ENCODE assay signal across 7 mouse cellular contexts in genomic region chr15:83171712-83172481, GRCm38 (mm10). TPM values are rescaled to one million over a fixed set of nuclear protein-coding genes. Genes with fewer than 3 reads are reported as not detected.
A peak's percentile ranks its signal among the peaks of the same experiment; 100 is the strongest.
DNase-seq lines count a peak whose midpoint lies in the region; ATAC-seq and TF ChIP-seq lines count a peak whose summit lies in the region.

No protein-coding gene starts in this region.

- intact Hi-C loops in left cerebral cortex, postnatal 4 days (cut with DNase I), result no loop called here

- no peaks in the 10 kb centered on the region for H3K9me3 ChIP-seq in intestine, postnatal 0 days (ENCODE audit: control insufficient read depth)
- H3K9me3 ChIP-seq in midbrain, embryonic 12.5 days, result no peaks in the 10 kb centered on the region

- WGBS in intestine, postnatal 0 days, result under 1% methylated on average over 67 of the region's 67 CpGs
- under 1% methylated on average over 67 of the region's 67 CpGs for WGBS in midbrain, embryonic 12.5 days
- under 1% methylated on average over 67 of the region's 67 CpGs for WGBS in small intestine, adult 2 months

- H3K9ac ChIP-seq in intestine, postnatal 0 days (ENCODE audit: low read depth, low read length), result peak overlapping the region; percentile 73
- peak overlapping the region; percentile 87 for H3K9ac ChIP-seq in midbrain, embryonic 12.5 days (replicated peaks)

- TF ChIP-seq POLR2A in small intestine, adult 2 months (IDR thresholded peaks at IDR 0.05; ENCODE audit: low read depth, low read length), result peak; percentile 90

- peak overlapping the region; percentile 81 for H3K4me3 ChIP-seq in intestine, postnatal 0 days (ENCODE audit: low read depth, low read length)
- peak overlapping the region; percentile 79 for H3K4me3 ChIP-seq in midbrain, embryonic 12.5 days
- H3K4me3 ChIP-seq in small intestine, adult 2 months (ENCODE audit: low read depth, low read length), result peak overlapping the region; percentile 81

- peak overlapping the region; percentile 99 for H3K4me2 ChIP-seq in intestine, postnatal 0 days (replicated peaks; ENCODE audit: low read depth)
- H3K4me2 ChIP-seq in midbrain, embryonic 12.5 days (replicated peaks), result peak overlapping the region; percentile 74

- H3K36me3 ChIP-seq in intestine, postnatal 0 days (ENCODE audit: control insufficient read depth, insufficient read depth), result no peaks in the 10 kb centered on the region
- H3K36me3 ChIP-seq in midbrain, embryonic 12.5 days, result no peaks in the 10 kb centered on the region
- 0 out of 2 replicates have a peak, but pooled peaks cover 4% of the 10 kb centered on the region for H3K36me3 ChIP-seq in small intestine, adult 2 months (ENCODE audit: control insufficient read depth, insufficient read depth, low read length)

- ATAC-seq in intestine, postnatal 0 days, result peak; percentile 95
- peak; percentile 93 for ATAC-seq in midbrain, embryonic 12.5 days (ENCODE audit: low FRiP score, low read depth)

- TF ChIP-seq CTCF in intestine, postnatal 0 days (IDR thresholded peaks at IDR 0.05; ENCODE audit: low read depth), result peak; percentile 64
- no peak for TF ChIP-seq CTCF in small intestine, adult 2 months (IDR thresholded peaks at IDR 0.05; ENCODE audit: extremely low read depth, insufficient read length, insufficient replicate concordance, low read depth, low read length)

- peaks cover 21% of the 10 kb centered on the region; the same call in 1 of the 2 replicates for H3K4me1 ChIP-seq in intestine, postnatal 0 days (replicated peaks; ENCODE audit: control insufficient read depth, insufficient read depth, low read length)
- peaks cover 28% of the 10 kb centered on the region for H3K4me1 ChIP-seq in midbrain, embryonic 12.5 days
- peaks cover 61% of the 10 kb centered on the region for H3K4me1 ChIP-seq in small intestine, adult 2 months (ENCODE audit: control insufficient read depth, insufficient read depth, insufficient read length, low read length)

- peak; percentile 98 for DNase-seq in adrenal gland, adult 2 months
- peak; percentile 96 for DNase-seq in embryo, embryonic 11.5 days (ENCODE audit: low read depth, low spot score)
- DNase-seq in gastrocnemius, postnatal 4 days (ENCODE audit: low spot score in 2 of 2), result peak; percentile 95 to 96
- DNase-seq in left cerebral cortex, postnatal 4 days, result peak; percentile 97

- no peaks in the 10 kb centered on the region for H3K27me3 ChIP-seq in intestine, postnatal 0 days (replicated peaks; ENCODE audit: control insufficient read depth, insufficient read depth, low read length)
- no peaks in the 10 kb centered on the region for H3K27me3 ChIP-seq in midbrain, embryonic 12.5 days
- no peaks in the 10 kb centered on the region for H3K27me3 ChIP-seq in small intestine, adult 2 months (ENCODE audit: control insufficient read depth, insufficient read depth, low read length)

- peak overlapping the region; percentile 91 for H3K27ac ChIP-seq in intestine, postnatal 0 days (ENCODE audit: low read depth, low read length)
- peak overlapping the region; percentile 83 for H3K27ac ChIP-seq in midbrain, embryonic 12.5 days (replicated peaks)
- peak overlapping the region; percentile 94 for H3K27ac ChIP-seq in small intestine, adult 2 months (ENCODE audit: insufficient read depth, low read depth, low read length)

RNA-seq across cellular contexts. Expression of gene Cyb5r3, which starts 0.5 kb away (rescaled TPM):
- total RNA-seq in adrenal gland, adult 2 months (2021), result 100 to 1,000 TPM; 310 to 426 TPM
- 461 and 645 TPM in 2 replicates for polyA plus RNA-seq in adrenal gland, adult 2 months (2012; rRNA removed)
- 100 to 1,000 TPM; 171 TPM for total RNA-seq in gastrocnemius, postnatal 4 days (2021)
- 117 and 126 TPM in 2 replicates for polyA plus RNA-seq in intestine, postnatal 0 days (2015; fragmentation: Nextera tagmentation; extraction: Ambion mirVana)
- 100 to 1,000 TPM; 106 TPM for total RNA-seq in left cerebral cortex, postnatal 4 days (2021)
- polyA plus RNA-seq in midbrain, embryonic 12.5 days (2016; fragmentation: Nextera tagmentation; extraction: Ambion mirVana), result 139 and 148 TPM in 2 replicates
- 426 and 624 TPM in 2 replicates for polyA plus RNA-seq in small intestine, adult 2 months (2012; rRNA removed)

RNA-seq across cellular contexts. Expression of gene Poldip3, which starts 22.7 kb away (rescaled TPM):
- 10 to 100 TPM; 89.7 to 96.8 TPM for total RNA-seq in adrenal gland, adult 2 months (2021)
- polyA plus RNA-seq in adrenal gland, adult 2 months (2012; rRNA removed), result 43.0 and 55.4 TPM in 2 replicates
- total RNA-seq in gastrocnemius, postnatal 4 days (2021), result 10 to 100 TPM; 62.8 to 67.3 TPM
- polyA plus RNA-seq in intestine, postnatal 0 days (2015; fragmentation: Nextera tagmentation; extraction: Ambion mirVana), result 49.8 and 51.6 TPM in 2 replicates
- 10 to 100 TPM; 92.9 to 94.2 TPM for total RNA-seq in left cerebral cortex, postnatal 4 days (2021)
- polyA plus RNA-seq in midbrain, embryonic 12.5 days (2016; fragmentation: Nextera tagmentation; extraction: Ambion mirVana), result 183 and 185 TPM in 2 replicates
- polyA plus RNA-seq in small intestine, adult 2 months (2012; rRNA removed), result 24.5 and 46.7 TPM in 2 replicates

RNA-seq across cellular contexts. Expression of gene Rrp7a, which starts 49.3 kb away (rescaled TPM):
- total RNA-seq in adrenal gland, adult 2 months (2021), result 100 to 1,000 TPM; 123 to 167 TPM
- 128 and 179 TPM in 2 replicates for polyA plus RNA-seq in adrenal gland, adult 2 months (2012; rRNA removed)
- total RNA-seq in gastrocnemius, postnatal 4 days (2021), result 10 to 100 TPM; 50.3 to 53.5 TPM
- polyA plus RNA-seq in intestine, postnatal 0 days (2015; fragmentation: Nextera tagmentation; extraction: Ambion mirVana), result 32.1 and 32.7 TPM in 2 replicates
- total RNA-seq in left cerebral cortex, postnatal 4 days (2021), result 100 to 1,000 TPM; 125 to 127 TPM
- polyA plus RNA-seq in midbrain, embryonic 12.5 days (2016; fragmentation: Nextera tagmentation; extraction: Ambion mirVana), result 64.6 and 73.9 TPM in 2 replicates
- 33.1 and 72.4 TPM in 2 replicates for polyA plus RNA-seq in small intestine, adult 2 months (2012; rRNA removed)

Comparison
In these comparisons a context has a peak if more than half of its experiments do, and no peak if none do; other contexts are left out.
1. Peak in every context shown above with its lines: DNase-seq, ATAC-seq, H3K4me3 ChIP-seq and H3K27ac ChIP-seq.